Mouse (Mus musculus): ENCODE data around the gene Fam210b. TPM values are rescaled to one million over a fixed set of nuclear protein-coding genes. Genes with fewer than 3 reads are reported as not detected.

Gene Fam210b
- polyA plus RNA-seq, 1 experiment from 2014 or later, result 7.1 TPM

GRCm38 (mm10) chr2:172404239-172404638, 58.9 kb downstream of the Fam210b start:
- no peak overlapping the region for H3K9ac ChIP-seq (ENCODE audit: low read depth, low read length)
- no peaks in the 10 kb centered on the region for H3K9me3 ChIP-seq (ENCODE audit: control insufficient read depth, low read length)
- H3K4me3 ChIP-seq (ENCODE audit: low read length), result no peak overlapping the region
- H3K36me3 ChIP-seq (ENCODE audit: control insufficient read depth, insufficient read depth, low read length), result no peaks in the 10 kb centered on the region
- 61% methylated on average over 7 of the region's 7 CpGs for WGBS
- H3K27me3 ChIP-seq (ENCODE audit: control insufficient read depth, insufficient read depth, low read length), result no peaks in the 10 kb centered on the region
- no peak overlapping the region for H3K4me2 ChIP-seq (replicated peaks; ENCODE audit: low read depth, low read length)
- no peak for ATAC-seq (ENCODE audit: low FRiP score, low TSS enrichment)
- H3K4me1 ChIP-seq (ENCODE audit: control insufficient read depth, insufficient read depth, low read length), result no peaks in the 10 kb centered on the region
- H3K27ac ChIP-seq (ENCODE audit: low read depth, low read length), result no peak overlapping the region

GRCm38 (mm10) chr2:172405011-172405410, 59.6 kb downstream of the Fam210b start:
- Histone ChIP-seq H3K9ac (ENCODE audit: low read depth, low read length) (no peak overlapping the region), H3K27me3 (ENCODE audit: control insufficient read depth, insufficient read depth, low read length) (no peaks in the 10 kb centered on the region), H3K27ac (ENCODE audit: low read depth, low read length) (no peak overlapping the region), H3K4me2 (replicated peaks; ENCODE audit: low read depth, low read length) (no peak overlapping the region), H3K9me3 (ENCODE audit: control insufficient read depth, low read length) (no peaks in the 10 kb centered on the region), H3K4me3 (ENCODE audit: low read length) (no peak overlapping the region), H3K4me1 (ENCODE audit: control insufficient read depth, insufficient read depth, low read length) (no peaks in the 10 kb centered on the region), H3K36me3 (ENCODE audit: control insufficient read depth, insufficient read depth, low read length) (no peaks in the 10 kb centered on the region)
- ATAC-seq (ENCODE audit: low FRiP score, low TSS enrichment), result no peak
- WGBS, result 66% methylated on average over 3 of the region's 3 CpGs

Other genes with a start within 250 kb of the Fam210b start
- not detected in 2 replicates for gene Mc3r, start 97.1 kb upstream of the Fam210b start, polyA plus RNA-seq (2014; fragmentation: Nextera tagmentation; extraction: Ambion mirVana)
- gene Aurka, start 25.0 kb downstream of the Fam210b start, polyA plus RNA-seq (2014; fragmentation: Nextera tagmentation; extraction: Ambion mirVana), result 126 and 136 TPM in 2 replicates
- 35.1 and 49.5 TPM in 2 replicates for gene Cstf1, start 25.1 kb downstream of the Fam210b start, polyA plus RNA-seq (2014; fragmentation: Nextera tagmentation; extraction: Ambion mirVana)
- gene Cass4, start 48.2 kb downstream of the Fam210b start, polyA plus RNA-seq (2014; fragmentation: Nextera tagmentation; extraction: Ambion mirVana), result 0.19 and 0.57 TPM in 2 replicates
- 64.0 and 74.4 TPM in 2 replicates for gene Rtf2, start 95.0 kb downstream of the Fam210b start, polyA plus RNA-seq (2014; fragmentation: Nextera tagmentation; extraction: Ambion mirVana)
- 0.77 and 1.0 TPM in 2 replicates for gene Gcnt7, start 113.0 kb downstream of the Fam210b start, polyA plus RNA-seq (2014; fragmentation: Nextera tagmentation; extraction: Ambion mirVana)
- gene Fam209, start 127.0 kb downstream of the Fam210b start, polyA plus RNA-seq (2014; fragmentation: Nextera tagmentation; extraction: Ambion mirVana), result 0.40 TPM in 1 of 2 replicates, not detected in the other
- 0.60 and 0.66 TPM in 2 replicates for gene Tfap2c, start 204.0 kb downstream of the Fam210b start, polyA plus RNA-seq (2014; fragmentation: Nextera tagmentation; extraction: Ambion mirVana)

Data from kidney, embryonic 14.5 days (tissue).